Mouse (Mus musculus) cerebellum, postnatal 14 days (tissue): Measurements from ENCODE around the gene Rap2b.

Experiments used
- DNase-seq, 2 experiments: peaks; one replicate each; pipeline ENCODE4 v3.0.0; 2021; ENCODE audit warnings: mixed read lengths in 2 of 2

Gene Rap2b

DNA sequence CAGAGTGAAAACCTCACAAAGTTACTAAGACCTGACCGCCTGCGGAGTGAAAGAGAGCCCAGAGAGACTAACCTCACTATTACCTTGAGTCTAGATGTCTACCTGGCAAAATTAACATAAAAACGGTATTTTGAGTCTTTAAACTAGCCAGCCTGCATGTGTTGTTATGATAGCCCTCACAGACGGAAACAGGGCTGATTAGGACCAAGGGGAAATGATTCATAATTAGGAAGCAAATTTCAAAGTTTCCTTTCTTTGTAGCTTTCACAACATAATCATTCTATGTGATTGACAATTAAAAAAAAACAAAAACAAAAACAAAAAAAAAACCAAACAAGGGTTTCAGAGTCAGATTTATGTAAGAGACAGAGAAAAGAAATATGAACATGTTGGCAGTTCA is 24.9 kb downstream of the Rap2b start:
- no peak for DNase-seq

GRCm38 (mm10) chr3:61391564-61391963 is 30.1 kb downstream of the Rap2b start:
- no peak for DNase-seq

DNA sequence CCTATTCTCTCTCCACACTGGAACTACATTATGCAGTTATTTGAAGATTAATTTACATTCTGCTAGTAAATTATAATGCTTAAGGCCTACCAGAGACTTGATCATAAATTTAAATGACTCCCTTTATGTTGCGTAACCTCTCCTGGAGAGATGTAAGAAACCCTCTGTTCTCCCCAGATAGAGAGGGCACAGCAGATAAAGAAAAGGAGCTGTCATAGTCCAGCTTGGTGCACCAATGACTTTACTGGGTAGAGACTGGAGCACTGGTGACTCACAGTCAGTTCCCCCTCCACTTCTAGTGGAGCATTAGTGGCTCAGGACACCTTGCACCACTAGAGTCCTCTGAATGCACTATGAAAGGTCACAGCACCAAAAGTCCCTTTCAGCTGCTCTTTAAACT is 31.4 kb downstream of the Rap2b start:
- no peak for DNase-seq

DNA sequence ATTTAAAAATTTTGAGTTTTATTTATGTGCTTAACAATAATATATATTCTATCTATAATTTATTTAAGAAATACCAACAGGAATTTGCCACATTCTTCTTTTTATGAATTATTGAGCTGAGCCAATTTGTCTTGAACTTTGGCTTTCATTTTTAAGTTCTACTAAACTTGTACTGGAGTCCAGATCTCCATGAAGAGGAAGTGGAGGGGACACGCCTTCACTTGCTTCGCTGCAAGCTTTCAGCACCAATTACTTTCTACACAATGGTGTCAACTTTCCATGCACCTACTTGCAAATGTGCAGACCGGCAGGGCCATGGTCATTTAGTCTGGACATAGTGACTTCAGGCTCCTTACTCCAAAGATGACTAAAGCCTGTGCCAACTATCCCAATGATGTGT is 32.1 kb downstream of the Rap2b start:
- no peak for DNase-seq

DNA sequence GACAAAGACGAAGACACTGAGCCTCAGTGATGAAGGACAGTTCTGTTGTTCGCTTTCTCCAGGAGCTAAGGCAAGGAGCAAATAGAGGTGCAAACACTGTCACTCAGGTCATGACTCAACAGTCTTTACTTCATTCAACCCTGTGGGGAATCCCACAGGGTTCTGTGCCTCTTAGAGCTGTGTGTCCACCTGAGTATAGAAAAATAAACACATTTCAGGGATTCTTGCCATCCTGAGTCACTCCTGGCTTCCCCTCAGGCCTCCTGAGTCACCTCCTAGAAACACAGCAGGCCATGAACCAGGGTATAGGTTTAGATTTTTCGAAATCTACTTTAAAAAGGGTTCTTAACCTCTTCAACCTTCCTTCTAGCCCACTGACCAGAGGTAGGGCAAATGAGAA is 33.9 kb downstream of the Rap2b start:
- no peak for DNase-seq

- no peak for DNase-seq
Measured at GRCm38 (mm10) chr3:61396728-61397127, 35.3 kb downstream of the Rap2b start.

GRCm38 (mm10) chr3:61400823-61401387 is 39.5 kb downstream of the Rap2b start:
- DNase-seq: no peak

GRCm38 (mm10) chr3:61406921-61407320 is 45.5 kb downstream of the Rap2b start:
- no peak for DNase-seq

GRCm38 (mm10) chr3:61409683-61410082 is 48.2 kb downstream of the Rap2b start:
- DNase-seq: no peak

DNA sequence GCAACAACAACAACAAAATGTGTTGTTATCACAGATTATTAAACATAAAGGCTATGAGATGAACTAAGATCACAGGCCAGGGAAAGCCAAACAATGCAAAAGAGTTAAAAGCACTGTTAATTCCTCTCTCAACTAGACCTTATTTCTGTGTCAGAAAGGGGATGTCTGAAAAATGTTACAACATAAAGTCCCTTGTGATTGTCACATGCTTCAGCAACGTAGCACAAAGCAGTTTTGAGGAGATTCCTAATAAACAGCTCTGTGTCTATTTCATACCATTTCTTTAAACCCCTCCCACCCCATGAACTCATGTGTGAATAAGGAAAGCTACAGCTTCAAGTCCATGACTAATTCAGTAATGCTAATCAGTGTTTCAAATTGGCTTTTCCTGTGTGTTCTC is 54.4 kb downstream of the Rap2b start:
- no peak for DNase-seq
